8 mouse cellular contexts compared by ENCODE assay signal in genomic region chr19:4304871-4305321, GRCm38 (mm10). TPM values are rescaled to one million over a fixed set of nuclear protein-coding genes. Genes with fewer than 3 reads are reported as not detected.
A peak's percentile ranks its signal among the peaks of the same experiment; 100 is the strongest.
DNase-seq lines count a peak whose midpoint lies in the region; ATAC-seq and TF ChIP-seq lines count a peak whose summit lies in the region.

No protein-coding gene starts in this region.

- H3K4me2 ChIP-seq in hindbrain, embryonic 11.5 days (replicated peaks; ENCODE audit: low read depth, low read length), result peak overlapping the region; percentile 87

- peak; percentile 33 to 45 for DNase-seq in cerebellum, postnatal 10 days
- no peak for DNase-seq in cerebellum, adult 8-10 months
- DNase-seq in G1E (ENCODE audit: low spot score), result no peak
- no peak for DNase-seq in hindbrain, embryonic 11.5 days (ENCODE audit: low spot score)
- DNase-seq in lung, postnatal 36 days, result peak; percentile 44
- DNase-seq in thymus, postnatal 14 days, result peak; percentile 67
- no peak for DNase-seq in gastrocnemius, postnatal 14 days
- no peak for DNase-seq in right cerebral cortex, postnatal 14 days

- peaks cover 16% of the 10 kb centered on the region for H3K27me3 ChIP-seq in G1E (ENCODE audit: insufficient read depth, low read length)
- H3K27me3 ChIP-seq in hindbrain, embryonic 11.5 days (ENCODE audit: control insufficient read depth, insufficient read depth, low read length), result no peaks in the 10 kb centered on the region

- H3K36me3 ChIP-seq in G1E (replicated peaks), result peaks cover 41% of the 10 kb centered on the region
- no peaks in the 10 kb centered on the region for H3K36me3 ChIP-seq in hindbrain, embryonic 11.5 days (ENCODE audit: control insufficient read depth, insufficient read depth, low read length)

- intact Hi-C loops in gastrocnemius, postnatal 14 days (cut with DNase I; ENCODE audit: low total_unique reads), result no loop called here

- TF ChIP-seq CTCF in G1E (IDR thresholded peaks at IDR 0.05; ENCODE audit: low read depth, low read length), result no peak

- H3K9ac ChIP-seq in hindbrain, embryonic 11.5 days (ENCODE audit: low read depth, low read length), result peak overlapping the region; percentile 97

- H3K9me3 ChIP-seq in G1E (replicated peaks), result no peaks in the 10 kb centered on the region
- H3K9me3 ChIP-seq in hindbrain, embryonic 11.5 days (ENCODE audit: control insufficient read depth, low read length), result no peaks in the 10 kb centered on the region

- 63% methylated on average over 4 of the region's 4 CpGs for WGBS in hindbrain, embryonic 11.5 days

- no peak overlapping the region for H3K27ac ChIP-seq in hindbrain, embryonic 11.5 days (ENCODE audit: low read depth, low read length)

- peak overlapping the region; percentile 84 for H3K4me3 ChIP-seq in G1E (ENCODE audit: low read depth, low read length)
- peak overlapping the region; percentile 97 for H3K4me3 ChIP-seq in hindbrain, embryonic 11.5 days (ENCODE audit: low read depth, low read length)

- no peak for ATAC-seq in G1E (ENCODE audit: extremely low read depth, insufficient number of reproducible peaks, low FRiP score, poor library complexity, severe bottlenecking)
- no peak for ATAC-seq in hindbrain, embryonic 11.5 days (ENCODE audit: low FRiP score)

- peaks cover 69% of the 10 kb centered on the region for H3K4me1 ChIP-seq in G1E (ENCODE audit: insufficient read depth, low read depth, low read length)
- peaks cover 24% of the 10 kb centered on the region for H3K4me1 ChIP-seq in hindbrain, embryonic 11.5 days (replicated peaks; ENCODE audit: control insufficient read depth, insufficient read depth, low read length)

RNA-seq across cellular contexts. Expression of gene Grk2, which starts 1.1 kb away (rescaled TPM):
- total RNA-seq in G1E (2014; fragmentation: Nextera tagmentation), result 141 and 149 TPM in 2 replicates
- 225 and 341 TPM in 2 replicates for total RNA-seq in G1E (2017)
- 335 and 342 TPM in 2 replicates for polyA plus RNA-seq in G1E (2012)
- polyA plus RNA-seq in hindbrain, embryonic 11.5 days (2014; fragmentation: Nextera tagmentation; extraction: Ambion mirVana), result 12.5 and 13.9 TPM in 2 replicates
- 10 to 100 TPM; 31.8 to 36.4 TPM for total RNA-seq in gastrocnemius, postnatal 14 days (2021)

RNA-seq across cellular contexts. Expression of gene Ankrd13d, which starts 22.0 kb away (rescaled TPM):
- 3.0 and 5.9 TPM in 2 replicates for total RNA-seq in G1E (2014; fragmentation: Nextera tagmentation)
- total RNA-seq in G1E (2017), result 2.3 and 3.4 TPM in 2 replicates
- polyA plus RNA-seq in G1E (2012), result 0.95 and 1.1 TPM in 2 replicates
- 8.6 and 11.0 TPM in 2 replicates for polyA plus RNA-seq in hindbrain, embryonic 11.5 days (2014; fragmentation: Nextera tagmentation; extraction: Ambion mirVana)
- total RNA-seq in gastrocnemius, postnatal 14 days (2021), result under 1 TPM; 0.62 to 0.90 TPM

RNA-seq across cellular contexts. Expression of gene Ssh3, which starts 35.9 kb away (rescaled TPM):
- total RNA-seq in G1E (2014; fragmentation: Nextera tagmentation), result 1.9 and 2.3 TPM in 2 replicates
- total RNA-seq in G1E (2017), result 5.8 and 8.9 TPM in 2 replicates
- 0.30 and 0.32 TPM in 2 replicates for polyA plus RNA-seq in G1E (2012)
- polyA plus RNA-seq in hindbrain, embryonic 11.5 days (2014; fragmentation: Nextera tagmentation; extraction: Ambion mirVana), result 2.8 and 3.9 TPM in 2 replicates
- total RNA-seq in gastrocnemius, postnatal 14 days (2021), result 1 to 10 TPM; 2.6 to 4.4 TPM

Comparison
In these comparisons a context has a peak if more than half of its experiments do, and no peak if none do; other contexts are left out.
1. DNase-seq: peak in cerebellum, postnatal 10 days (2 of 2), lung, postnatal 36 days (single experiment) and thymus, postnatal 14 days (single experiment); none in cerebellum, adult 8-10 months (single experiment), G1E (single experiment), hindbrain, embryonic 11.5 days (single experiment), gastrocnemius, postnatal 14 days (single experiment) and right cerebral cortex, postnatal 14 days (single experiment).